ENCODE assay signal across 23 mouse cellular contexts in genomic region chr6:114444976-114445375, GRCm38 (mm10). TPM values are rescaled to one million over a fixed set of nuclear protein-coding genes. Genes with fewer than 3 reads are reported as not detected.
DNase-seq lines count a peak whose midpoint lies in the region; ATAC-seq lines count a peak whose summit lies in the region.
"Had no signal": no experiment of that assay in that cellular context is flagged by ENCODE, and none has a peak within 500 bp of the region (broad histone marks: within the 10 kb centered on the region; RNA-seq: fewer than 3 reads in every experiment).

No protein-coding gene starts in this region.

- peak; percentile 20 for DNase-seq in CD4-positive, CD25-positive, alpha-beta regulatory T cell, adult 2 months (ENCODE audit: low read depth, low spot score)
- DNase-seq in kidney, adult 9 months, result peak; percentile 24
- peak; percentile 28 for DNase-seq in induced T-regulatory cell, adult 2 months (ENCODE audit: low read depth)
- peak; percentile 45 for DNase-seq in thymus, postnatal 0 days (ENCODE audit: low spot score)
- no peak for DNase-seq in heart, adult 11 months
- DNase-seq in gastrocnemius, adult 8-10 months (ENCODE audit: low spot score in 2 of 2), result no peak
- DNase-seq: cerebellum, adult 2 months; gastrocnemius, postnatal 36 days; lung, embryonic 14.5 days; right cerebral cortex, postnatal 4 days had no signal

- no peaks in the 10 kb centered on the region for H3K27me3 ChIP-seq in kidney, embryonic 15.5 days
- H3K27me3 ChIP-seq: neural tube, embryonic 12.5 days had no signal

- H3K4me2 ChIP-seq in kidney, embryonic 15.5 days, result no peak overlapping the region
- H3K4me2 ChIP-seq: forebrain, embryonic 12.5 days; liver, embryonic 12.5 days; lung, embryonic 14.5 days; midbrain, embryonic 12.5 days; neural tube, embryonic 12.5 days had no signal

- WGBS in kidney, embryonic 15.5 days, result 62% methylated on average over 3 of the region's 3 CpGs

- H3K9ac ChIP-seq in kidney, embryonic 15.5 days, result no peak overlapping the region
- H3K9ac ChIP-seq: forebrain, embryonic 12.5 days; liver, embryonic 12.5 days; lung, embryonic 14.5 days; midbrain, embryonic 12.5 days; neural tube, embryonic 12.5 days had no signal

- ATAC-seq in CD4-positive, CD25-positive, alpha-beta regulatory T cell, adult 4 months, result no peak
- no peak for ATAC-seq in kidney, embryonic 15.5 days (replicated peaks; ENCODE audit: low FRiP score)
- ATAC-seq: inflammation-experienced regulatory T-cells, adult 6 months; liver, embryonic 12.5 days had no signal

- no peak overlapping the region for H3K4me3 ChIP-seq in kidney, embryonic 15.5 days (replicated peaks)
- H3K4me3 ChIP-seq: forebrain, embryonic 12.5 days; hindbrain, embryonic 10.5 days; liver, embryonic 12.5 days; midbrain, embryonic 12.5 days; neural tube, embryonic 12.5 days had no signal

- no peaks in the 10 kb centered on the region for H3K9me3 ChIP-seq in kidney, embryonic 15.5 days (replicated peaks)
- H3K9me3 ChIP-seq: forebrain, embryonic 12.5 days; liver, embryonic 12.5 days; midbrain, embryonic 12.5 days had no signal

- no peak overlapping the region for H3K27ac ChIP-seq in kidney, embryonic 15.5 days
- H3K27ac ChIP-seq: forebrain, embryonic 12.5 days; hindbrain, embryonic 10.5 days; liver, embryonic 12.5 days; macrophage; midbrain, embryonic 12.5 days; neural tube, embryonic 12.5 days had no signal

- no peaks in the 10 kb centered on the region for H3K36me3 ChIP-seq in kidney, embryonic 15.5 days
- H3K36me3 ChIP-seq: forebrain, embryonic 12.5 days; hindbrain, embryonic 10.5 days; liver, embryonic 12.5 days; midbrain, embryonic 12.5 days; neural tube, embryonic 12.5 days had no signal

- H3K4me1 ChIP-seq in kidney, embryonic 15.5 days, result no peaks in the 10 kb centered on the region
- H3K4me1 ChIP-seq: liver, embryonic 12.5 days; neural tube, embryonic 12.5 days had no signal

RNA-seq across cellular contexts. Expression of gene Hrh1, which starts 47.2 kb away (rescaled TPM):
- not detected for polyA plus RNA-seq in CD4-positive, CD25-positive, alpha-beta regulatory T cell, adult 4 months (2017; shearing (Covaris generic))
- 0.21 and 0.28 TPM in 2 replicates for polyA plus RNA-seq in kidney, embryonic 15.5 days (2015; fragmentation: Nextera tagmentation; extraction: Ambion mirVana)
- 0.10 and 0.12 TPM in 2 replicates for polyA plus RNA-seq in thymus, postnatal 0 days (2015; fragmentation: Nextera tagmentation; extraction: Ambion mirVana)
- under 1 TPM; 0.16 to 0.31 (median 0.23) TPM for total RNA-seq in gastrocnemius, adult 8-10 months (2022)
- total RNA-seq: CH12.LX, MEL had no signal
- polyA plus RNA-seq: heart, embryonic 16.5 days; limb, embryonic 11.5 days; liver, embryonic 12.5 days; lung, embryonic 14.5 days had no signal

Comparison
In these comparisons a context has a peak if more than half of its experiments do, and no peak if none do; other contexts are left out.
1. DNase-seq: peak in CD4-positive, CD25-positive, alpha-beta regulatory T cell, adult 2 months (single experiment), kidney, adult 9 months (single experiment), induced T-regulatory cell, adult 2 months (single experiment) and thymus, postnatal 0 days (single experiment); none in heart, adult 11 months (single experiment) and gastrocnemius, adult 8-10 months (0 of 2).